Mouse (Mus musculus): ENCODE measurements at regions not wholly inside any gene's neighbourhood (a gene's known extent, or its start where the extent isn't known, plus 50 kb on each side); places are given as distances from the start of the nearest gene placed in this dataset.

DNA sequence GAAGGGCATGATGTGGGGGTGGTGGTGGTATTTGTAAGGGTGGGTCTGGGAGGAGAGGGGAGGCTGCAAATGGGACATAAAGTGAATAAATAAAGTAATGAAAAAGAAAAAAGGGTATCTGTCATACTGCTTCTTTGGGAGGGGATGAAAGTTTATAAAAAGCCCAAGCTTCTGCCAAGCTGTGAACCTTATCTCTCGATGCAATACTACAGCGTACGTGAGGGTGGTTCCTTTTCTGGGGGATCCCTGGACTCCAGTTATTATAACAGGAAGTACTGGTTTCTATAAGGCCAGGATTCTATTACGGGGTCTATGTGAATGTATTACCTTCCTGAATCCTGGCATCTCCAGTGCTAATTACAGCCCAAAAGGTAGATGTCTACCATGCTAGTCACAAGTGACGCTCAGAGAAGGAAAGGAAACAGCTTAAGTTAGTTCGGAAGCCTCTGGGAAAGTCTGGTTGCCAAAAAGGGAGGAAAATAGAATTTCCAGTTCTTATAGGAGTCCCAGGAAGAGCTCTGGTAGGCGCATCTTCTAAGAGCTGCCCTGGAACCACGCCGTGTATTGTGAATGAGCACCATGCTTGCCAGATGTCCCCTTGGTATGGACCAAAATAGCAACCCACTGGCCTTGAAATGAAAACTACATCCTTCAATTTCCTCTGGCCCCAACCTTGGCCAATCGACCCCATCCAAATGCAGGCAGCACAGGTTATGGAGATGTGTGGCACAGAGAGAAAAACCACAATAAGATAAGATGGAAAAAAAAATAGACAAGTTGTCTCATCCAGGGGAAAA is 228.9 kb downstream of the Cog6 start:
- TF ChIP-seq CTCF (IDR thresholded peaks at IDR 0.05; ENCODE audit: borderline replicate concordance, extremely low read depth, insufficient read depth, insufficient read length): no peak
- TF ChIP-seq POLR2A (IDR thresholded peaks at IDR 0.05; ENCODE audit: borderline replicate concordance, extremely low read depth, insufficient read depth, insufficient read length, poor library complexity, severe bottlenecking): no peak
